Mouse (Mus musculus): ENCODE results near the gene Parp3.

- no peak for TF ChIP-seq CTCF (IDR thresholded peaks at IDR 0.05)
- no peak for TF ChIP-seq EP300 (IDR thresholded peaks at IDR 0.05)
These were observed 6.9 kb upstream of the Parp3 start for GRCm38 (mm10) chr9:106483606-106484005.

Data from lung, postnatal 0 days (tissue).